Mouse (Mus musculus) neural tube, embryonic 14.5 days (tissue): ENCODE data around the gene Tuba4a. TPM values are rescaled to one million over a fixed set of nuclear protein-coding genes. Genes with fewer than 3 reads are reported as not detected.

ENCODE experiments used
- ATAC-seq: fragments of 200-750 bp; cut with Nextera tagmentation; 2 replicates; pipeline ENCODE4 v1.8.0; 2017; ENCODE audit warnings: low read depth, mild to moderate bottlenecking, moderate TSS enrichment, moderate library complexity
- H3K27ac ChIP-seq: fragments of 300-500 bp; sonication (generic); 2 replicates; pipeline ENCODE4 v1.5.1; 2014; ENCODE audit warnings: low read depth, mild to moderate bottlenecking, control low read depth, low read length, moderate library complexity, mixed read lengths
- H3K27me3 ChIP-seq: fragments of 300-500 bp; sonication (generic); 2 replicates; pipeline ENCODE4 v1.6.1; 2014; ENCODE audit warnings: low read length; ENCODE audit not compliant: control insufficient read depth, insufficient read depth
- H3K36me3 ChIP-seq: fragments of 300-500 bp; sonication (generic); 2 replicates; pipeline ENCODE4 v1.6.1; 2014; ENCODE audit warnings: low read length, mixed read lengths; ENCODE audit not compliant: control insufficient read depth, insufficient read depth
- H3K4me1 ChIP-seq: fragments of 300-500 bp; sonication (generic); 2 replicates; pipeline ENCODE4 v1.6.1; 2014; ENCODE audit warnings: low read length; ENCODE audit not compliant: control insufficient read depth, insufficient read depth
- H3K4me2 ChIP-seq: fragments of 300-500 bp; sonication (generic); 2 replicates; pipeline ENCODE4 v1.6.1; 2014; ENCODE audit warnings: mild to moderate bottlenecking, low read depth, low read length, control low read depth
- H3K4me3 ChIP-seq: fragments of 300-500 bp; sonication (generic); 2 replicates; pipeline ENCODE4 v1.5.1; 2014; ENCODE audit warnings: low read depth, low read length, control low read depth, mixed read lengths
- H3K9ac ChIP-seq: fragments of 300-500 bp; sonication (generic); replicated peaks from 2 replicates; pipeline ENCODE4 v1.6.1; 2014; ENCODE audit warnings: low read depth, mild to moderate bottlenecking, control low read depth, low read length, mixed read lengths
- H3K9me3 ChIP-seq: fragments of 300-500 bp; sonication (generic); 2 replicates; pipeline ENCODE4 v1.6.1; 2016; ENCODE audit warnings: low read length; ENCODE audit not compliant: control insufficient read depth
- WGBS: fragments of 180-500 bp; shearing (Covaris S2); extraction: QIAGEN DNeasy Blood & Tissue Kit; methylation state at CpG from one replicate; pipeline ENCODE4 v1.1.7; 2014; 5-methylcytosine and 5-hydroxymethylcytosine counted together
- polyA plus RNA-seq: library from polyadenylated mRNA; unstranded; fragments of >200 nt; fragmentation: Nextera tagmentation; extraction: Ambion mirVana; gene quantifications from 2 replicates; pipeline ENCODE4 v1.2.1, GENCODE M21; 2014

The Tuba4a gene
- polyA plus RNA-seq, 1 experiment from 2014 or later, result 20.6 TPM

- H3K9me3 ChIP-seq, result no peaks in the 10 kb centered on the region
- no peak overlapping the region for H3K9ac ChIP-seq
- H3K4me1 ChIP-seq, result peaks cover 12% of the 10 kb centered on the region
- 80% methylated on average over 13 of the region's 13 CpGs for WGBS
- H3K36me3 ChIP-seq, result peaks cover 18% of the 10 kb centered on the region
- no peak for ATAC-seq
- no peak overlapping the region for H3K27ac ChIP-seq
- peaks cover 32% of the 10 kb centered on the region for H3K27me3 ChIP-seq
- no peak overlapping the region for H3K4me3 ChIP-seq
- H3K4me2 ChIP-seq, result no peak overlapping the region
Measured at GRCm38 (mm10) chr1:75216797-75217585, 2.7 kb downstream of the Tuba4a start.

DNA sequence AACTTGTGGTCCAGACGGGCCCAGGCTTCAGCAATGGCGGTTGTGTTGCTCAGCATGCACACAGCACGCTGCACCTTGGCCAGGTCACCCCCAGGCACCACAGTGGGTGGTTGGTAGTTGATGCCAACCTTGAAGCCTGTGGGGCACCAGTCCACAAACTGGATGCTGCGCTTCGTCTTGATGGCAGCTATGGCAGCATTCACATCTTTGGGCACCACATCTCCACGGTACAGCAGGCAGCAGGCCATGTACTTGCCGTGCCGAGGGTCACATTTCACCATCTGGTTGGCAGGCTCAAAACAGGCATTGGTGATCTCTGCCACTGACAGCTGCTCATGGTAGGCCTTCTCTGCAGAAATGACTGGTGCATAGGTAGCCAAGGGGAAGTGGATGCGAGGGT, 3.9 kb downstream of the Tuba4a start:
- Histone ChIP-seq H3K9me3 (no peaks in the 10 kb centered on the region), H3K9ac (no peak overlapping the region), H3K4me1 (peaks cover 20% of the 10 kb centered on the region), H3K27me3 (peaks cover 26% of the 10 kb centered on the region), H3K4me2 (no peak overlapping the region), H3K27ac (no peak overlapping the region), H3K36me3 (peaks cover 18% of the 10 kb centered on the region), H3K4me3 (no peak overlapping the region)
- WGBS, result 93% methylated on average over 9 of the region's 9 CpGs
- no peak for ATAC-seq

DNA sequence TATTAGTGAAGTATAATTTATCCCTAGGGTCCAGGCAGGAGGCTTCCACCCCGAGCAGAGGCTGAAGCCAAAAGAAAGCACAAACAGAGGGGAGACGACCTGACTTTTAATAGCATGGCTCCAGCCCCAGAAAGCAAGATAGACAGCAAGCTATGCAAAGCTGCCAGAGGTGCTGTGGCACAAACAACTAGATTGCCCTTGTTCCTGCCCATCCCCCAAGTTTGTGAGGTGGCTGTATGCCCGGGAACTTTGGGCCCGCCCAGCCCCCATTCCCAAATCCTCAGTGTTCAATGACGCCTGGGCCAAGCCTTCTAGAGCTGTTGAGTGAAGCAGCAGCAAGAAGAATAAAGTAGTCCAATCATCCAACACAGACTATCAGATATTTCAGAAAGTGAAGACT, 4.8 kb downstream of the Tuba4a start:
- Histone ChIP-seq H3K9me3 (no peaks in the 10 kb centered on the region), H3K4me2 (no peak overlapping the region), H3K9ac (no peak overlapping the region), H3K27me3 (peaks cover 19% of the 10 kb centered on the region), H3K4me1 (peaks cover 25% of the 10 kb centered on the region), H3K4me3 (no peak overlapping the region), H3K36me3 (peaks cover 18% of the 10 kb centered on the region), H3K27ac (no peak overlapping the region)
- WGBS, result 72% methylated on average over 5 of the region's 5 CpGs
- no peak for ATAC-seq

DNA sequence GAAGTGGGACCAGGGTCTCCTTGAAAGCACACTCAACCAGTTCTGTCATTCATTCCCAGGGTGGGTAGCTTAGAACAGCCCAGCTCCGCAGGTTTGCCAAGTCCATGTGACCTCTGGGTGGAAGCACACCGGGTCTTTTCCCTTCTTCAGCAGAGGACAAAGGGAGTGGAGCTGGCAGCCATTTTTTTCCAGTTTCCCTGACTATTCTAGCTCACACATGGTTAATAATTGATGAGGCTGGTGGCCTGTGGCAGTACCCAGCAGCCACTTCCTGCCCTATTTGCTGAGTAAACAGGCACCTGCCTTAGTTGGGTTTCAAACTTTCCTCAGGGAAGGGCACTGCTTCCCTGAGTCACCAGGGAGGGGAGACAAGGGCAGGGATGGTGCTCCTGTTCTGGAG, 5.2 kb downstream of the Tuba4a start:
- H3K4me3 ChIP-seq, result no peak overlapping the region
- peaks cover 25% of the 10 kb centered on the region for H3K4me1 ChIP-seq
- peaks cover 18% of the 10 kb centered on the region for H3K27me3 ChIP-seq
- ATAC-seq, result no peak
- H3K27ac ChIP-seq, result no peak overlapping the region
- H3K9ac ChIP-seq, result no peak overlapping the region
- WGBS, result 74% methylated on average over 2 of the region's 2 CpGs
- H3K36me3 ChIP-seq, result peaks cover 18% of the 10 kb centered on the region
- H3K9me3 ChIP-seq, result no peaks in the 10 kb centered on the region
- H3K4me2 ChIP-seq, result no peak overlapping the region

DNA sequence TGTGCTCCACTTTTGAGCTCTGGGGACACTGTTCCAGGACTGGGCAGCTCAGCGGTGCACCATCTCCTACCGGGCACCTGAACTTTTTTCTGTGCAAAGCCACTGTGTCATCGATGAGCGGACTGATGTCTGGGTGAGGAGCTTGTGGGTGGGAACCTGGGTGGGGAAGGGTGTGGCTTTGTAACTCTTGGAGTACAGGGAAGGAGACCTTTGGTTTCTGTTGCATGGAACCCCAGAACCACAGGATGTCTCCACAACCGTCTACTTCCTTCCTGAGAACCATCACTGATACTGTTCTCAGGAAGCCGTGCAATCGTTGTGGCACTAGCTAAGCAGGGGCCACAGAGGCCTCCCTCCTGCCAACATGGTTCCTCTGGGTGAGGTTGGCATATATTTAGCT, 6.6 kb downstream of the Tuba4a start:
- H3K27ac ChIP-seq, result no peak overlapping the region
- 90% methylated on average over 7 of the region's 7 CpGs for WGBS
- H3K36me3 ChIP-seq, result peaks cover 18% of the 10 kb centered on the region
- H3K9me3 ChIP-seq, result no peaks in the 10 kb centered on the region
- peaks cover 8% of the 10 kb centered on the region for H3K27me3 ChIP-seq
- no peak overlapping the region for H3K4me2 ChIP-seq
- ATAC-seq, result no peak
- no peak overlapping the region for H3K9ac ChIP-seq
- no peak overlapping the region for H3K4me3 ChIP-seq
- peaks cover 17% of the 10 kb centered on the region for H3K4me1 ChIP-seq

DNA sequence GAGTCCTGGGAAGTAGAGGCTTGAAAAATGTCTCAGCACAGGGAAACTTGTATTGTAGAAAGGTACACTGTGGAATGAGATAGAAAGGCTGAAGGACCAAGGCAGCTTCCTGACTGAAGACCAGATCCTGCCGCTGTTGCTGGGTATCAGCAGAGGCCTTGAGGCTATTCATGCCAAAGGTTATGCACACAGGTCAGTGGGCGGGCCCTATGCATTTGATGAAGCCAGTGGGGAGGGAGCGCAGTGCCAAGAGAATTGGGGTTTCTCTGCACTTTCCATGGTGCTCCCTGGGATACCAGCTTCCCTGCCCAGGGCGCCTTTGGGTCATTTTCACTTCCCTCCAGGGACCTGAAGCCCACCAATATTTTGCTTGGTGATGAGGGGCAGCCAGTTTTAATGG, 7.1 kb downstream of the Tuba4a start:
- Histone ChIP-seq H3K4me2 (no peak overlapping the region), H3K27me3 (peaks cover 8% of the 10 kb centered on the region), H3K27ac (no peak overlapping the region), H3K4me3 (no peak overlapping the region), H3K36me3 (peaks cover 18% of the 10 kb centered on the region), H3K9ac (no peak overlapping the region), H3K9me3 (no peaks in the 10 kb centered on the region), H3K4me1 (peaks cover 17% of the 10 kb centered on the region; the same call in 1 of the 2 replicates)
- WGBS, result 81% methylated on average over 4 of the region's 4 CpGs
- no peak for ATAC-seq

GRCm38 (mm10) chr1:75211141-75211708, 8.4 kb downstream of the Tuba4a start:
- Histone ChIP-seq H3K4me2 (peak overlapping the region; percentile 95), H3K27me3 (no peaks in the 10 kb centered on the region), H3K4me1 (peaks cover 17% of the 10 kb centered on the region; the same call in 1 of the 2 replicates), H3K9me3 (no peaks in the 10 kb centered on the region), H3K4me3 (peak overlapping the region; percentile 94), H3K27ac (no peak overlapping the region), H3K9ac (peak overlapping the region; percentile 88), H3K36me3 (peaks cover 18% of the 10 kb centered on the region)
- WGBS, result 14% methylated on average over 17 of the region's 17 CpGs
- ATAC-seq, result peak; percentile 13; the same call in 1 of the 2 replicates

GRCm38 (mm10) chr1:75210136-75211087, 9.3 kb downstream of the Tuba4a start, which contains the start of the genes Glb1l and Stk16:
TSS of gene Glb1l (minus strand) at chr1:75210813.
TSS of gene Stk16 (plus strand) at chr1:75210838.
- Histone ChIP-seq H3K27me3 (no peaks in the 10 kb centered on the region), H3K36me3 (peaks cover 18% of the 10 kb centered on the region), H3K4me2 (peak within 1 kb of the TSS; percentile 95), H3K4me3 (peak within 1 kb of the TSS; percentile 94), H3K9me3 (no peaks in the 10 kb centered on the region), H3K9ac (peak within 1 kb of the TSS; percentile 88), H3K4me1 (peaks cover 17% of the 10 kb centered on the region; the same call in 1 of the 2 replicates), H3K27ac (0 out of 2 replicates have a peak within 1 kb of the TSS, but pooled peaks have one; percentile 39)
- peak; percentile 95 for ATAC-seq
- WGBS, result 7% methylated on average over 42 of the region's 42 CpGs
